Mouse (Mus musculus): ENCODE data around the gene Serpina1c. TPM values are rescaled to one million over a fixed set of nuclear protein-coding genes. Genes with fewer than 3 reads are reported as not detected.
"Not testable (repeated sequence)": the region's sequence is repeated elsewhere in the genome, so short reads cannot be mapped to it uniquely, and the experiment has no call there.

The Serpina1c gene
- polyA plus RNA-seq (2012; fragmentation: generic; extraction: Trizol), result not detected
- long read RNA-seq, experiment 1, result 0 reads
- long read RNA-seq, experiment 2, result 0 reads

GRCm38 (mm10) chr12:103904837-103905340 lies at the start of gene Serpina1c:
TSS of gene Serpina1c (minus strand) at chr12:103904887.
- H3ac ChIP-seq (ENCODE audit: control insufficient read depth, insufficient read length, low read depth); H3K79me3 ChIP-seq (ENCODE audit: low read depth); H3K36me3 ChIP-seq (ENCODE audit: control insufficient read depth, insufficient read depth); H3K79me2 ChIP-seq (ENCODE audit: control insufficient read depth, insufficient read depth); H3K27me3 ChIP-seq (ENCODE audit: control insufficient read depth, insufficient read depth, insufficient read length); H3K4me3 ChIP-seq (ENCODE audit: insufficient read depth, poor library complexity, severe bottlenecking): not testable (repeated sequence)

GRCm38 (mm10) chr12:103952972-103953371 lies 48.3 kb upstream of the Serpina1c start:
- H3K79me3 ChIP-seq (ENCODE audit: low read depth); H3K27me3 ChIP-seq (ENCODE audit: control insufficient read depth, insufficient read depth, insufficient read length); H3K79me2 ChIP-seq (ENCODE audit: control insufficient read depth, insufficient read depth); H3K36me3 ChIP-seq (ENCODE audit: control insufficient read depth, insufficient read depth); H3ac ChIP-seq (ENCODE audit: control insufficient read depth, insufficient read length, low read depth); H3K4me3 ChIP-seq (ENCODE audit: insufficient read depth, poor library complexity, severe bottlenecking): not testable (repeated sequence)

GRCm38 (mm10) chr12:103946243-103946642 lies 41.6 kb upstream of the Serpina1c start:
- TF ChIP-seq USF1 (IDR thresholded peaks at IDR 0.05; ENCODE audit: low read depth), result no peak
- TF ChIP-seq MAX (IDR thresholded peaks at IDR 0.05), result no peak
- no peak for TF ChIP-seq CEBPB (IDR thresholded peaks at IDR 0.05; ENCODE audit: low read depth)
- TF ChIP-seq CTCF (IDR thresholded peaks at IDR 0.05; ENCODE audit: control insufficient read depth, insufficient read depth, insufficient read length), result no peak
- TF ChIP-seq MYOD1 (IDR thresholded peaks at IDR 0.05; ENCODE audit: control insufficient read depth, insufficient read length, low read depth), result no peak
- Histone ChIP-seq H3K36me3 (ENCODE audit: control insufficient read depth, insufficient read depth) (no peaks in the 10 kb centered on the region), H3ac (ENCODE audit: control insufficient read depth, insufficient read length, low read depth) (no peak overlapping the region), H3K79me3 (ENCODE audit: low read depth) (no peaks in the 10 kb centered on the region), H3K4me3 (ENCODE audit: insufficient read depth, poor library complexity, severe bottlenecking) (no peak overlapping the region), H3K27me3 (ENCODE audit: control insufficient read depth, insufficient read depth, insufficient read length) (no peaks in the 10 kb centered on the region), H3K79me2 (ENCODE audit: control insufficient read depth, insufficient read depth) (no peaks in the 10 kb centered on the region)

GRCm38 (mm10) chr12:103909181-103909580 lies 4.5 kb upstream of the Serpina1c start:
- not testable (repeated sequence) for H3K27me3 ChIP-seq (ENCODE audit: control insufficient read depth, insufficient read depth, insufficient read length); H3K4me3 ChIP-seq (ENCODE audit: insufficient read depth, poor library complexity, severe bottlenecking); H3K79me2 ChIP-seq (ENCODE audit: control insufficient read depth, insufficient read depth); H3K36me3 ChIP-seq (ENCODE audit: control insufficient read depth, insufficient read depth); H3K79me3 ChIP-seq (ENCODE audit: low read depth); H3ac ChIP-seq (ENCODE audit: control insufficient read depth, insufficient read length, low read depth)

- not testable (repeated sequence) for H3K79me2 ChIP-seq (ENCODE audit: control insufficient read depth, insufficient read depth); H3K79me3 ChIP-seq (ENCODE audit: low read depth); H3K36me3 ChIP-seq (ENCODE audit: control insufficient read depth, insufficient read depth)
Measured at GRCm38 (mm10) chr12:103907746-103908145, 3.1 kb upstream of the Serpina1c start.

GRCm38 (mm10) chr12:103901929-103902328 lies 2.8 kb downstream of the Serpina1c start:
- H3ac ChIP-seq (ENCODE audit: control insufficient read depth, insufficient read length, low read depth); H3K79me3 ChIP-seq (ENCODE audit: low read depth); H3K79me2 ChIP-seq (ENCODE audit: control insufficient read depth, insufficient read depth); H3K4me3 ChIP-seq (ENCODE audit: insufficient read depth, poor library complexity, severe bottlenecking); H3K36me3 ChIP-seq (ENCODE audit: control insufficient read depth, insufficient read depth); H3K27me3 ChIP-seq (ENCODE audit: control insufficient read depth, insufficient read depth, insufficient read length): not testable (repeated sequence)

More at GRCm38 (mm10) chr12:103907746-103908145, 3.1 kb upstream of the Serpina1c start:
- not testable (repeated sequence) for H3ac ChIP-seq (ENCODE audit: control insufficient read depth, insufficient read length, low read depth); H3K4me3 ChIP-seq (ENCODE audit: insufficient read depth, poor library complexity, severe bottlenecking); H3K27me3 ChIP-seq (ENCODE audit: control insufficient read depth, insufficient read depth, insufficient read length)

- not testable (repeated sequence) for H3K79me2 ChIP-seq (ENCODE audit: control insufficient read depth, insufficient read depth); H3K36me3 ChIP-seq (ENCODE audit: control insufficient read depth, insufficient read depth); H3ac ChIP-seq (ENCODE audit: control insufficient read depth, insufficient read length, low read depth); H3K4me3 ChIP-seq (ENCODE audit: insufficient read depth, poor library complexity, severe bottlenecking); H3K27me3 ChIP-seq (ENCODE audit: control insufficient read depth, insufficient read depth, insufficient read length); H3K79me3 ChIP-seq (ENCODE audit: low read depth)
Measured at GRCm38 (mm10) chr12:103866873-103867272, 37.8 kb downstream of the Serpina1c start.

- H3K27me3 ChIP-seq (ENCODE audit: control insufficient read depth, insufficient read depth, insufficient read length); H3K79me3 ChIP-seq (ENCODE audit: low read depth); H3K36me3 ChIP-seq (ENCODE audit: control insufficient read depth, insufficient read depth); H3ac ChIP-seq (ENCODE audit: control insufficient read depth, insufficient read length, low read depth); H3K4me3 ChIP-seq (ENCODE audit: insufficient read depth, poor library complexity, severe bottlenecking); H3K79me2 ChIP-seq (ENCODE audit: control insufficient read depth, insufficient read depth): not testable (repeated sequence)
Measured at GRCm38 (mm10) chr12:103863101-103863974, 41.3 kb downstream of the Serpina1c start, which contains the start of gene Serpina1a. TSS of gene Serpina1a (minus strand) at chr12:103863562.

Measured in C2C12 (cell line).